Mouse (Mus musculus) CD4-positive, CD25-positive, alpha-beta regulatory T cell, adult 2 months (primary cell): ENCODE data around the gene Lrrc42.

Source experiments
- DNase-seq: peaks from one replicate; pipeline ENCODE4 v3.0.0-alpha.2; 2012; ENCODE audit warnings: low read depth, low spot score

Gene Lrrc42

GRCm38 (mm10) chr4:107253125-107254091, at the start of gene Lrrc42, which contains the start of gene Hspb11:
Lrrc42 (minus strand) TSS chr4:107253532.
Hspb11 (plus strand) TSS chr4:107253593.
- DNase-seq, result peak; percentile 99

DNA sequence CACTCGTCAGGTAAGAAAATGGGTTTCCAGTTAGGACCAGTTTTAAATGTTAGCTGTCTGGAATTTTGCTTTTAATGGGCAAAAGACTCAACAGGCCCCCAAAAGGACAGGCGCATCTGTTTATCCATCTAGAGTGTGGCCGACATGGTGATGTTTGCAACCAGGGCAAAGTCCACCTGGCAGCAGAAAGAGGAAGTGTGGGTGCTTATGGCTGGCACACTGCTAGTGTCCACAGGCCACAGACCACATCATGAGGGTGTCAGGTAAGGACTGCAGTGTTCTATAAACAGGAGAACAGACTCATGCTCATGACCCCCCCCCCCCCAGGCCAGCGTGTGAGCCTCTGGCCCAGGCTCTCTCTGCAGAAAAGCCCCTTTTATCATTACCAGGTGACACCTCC, 49.5 kb upstream of the Lrrc42 start:
- no peak for DNase-seq

GRCm38 (mm10) chr4:107302221-107302620, 48.9 kb upstream of the Lrrc42 start:
- DNase-seq, result no peak

DNA sequence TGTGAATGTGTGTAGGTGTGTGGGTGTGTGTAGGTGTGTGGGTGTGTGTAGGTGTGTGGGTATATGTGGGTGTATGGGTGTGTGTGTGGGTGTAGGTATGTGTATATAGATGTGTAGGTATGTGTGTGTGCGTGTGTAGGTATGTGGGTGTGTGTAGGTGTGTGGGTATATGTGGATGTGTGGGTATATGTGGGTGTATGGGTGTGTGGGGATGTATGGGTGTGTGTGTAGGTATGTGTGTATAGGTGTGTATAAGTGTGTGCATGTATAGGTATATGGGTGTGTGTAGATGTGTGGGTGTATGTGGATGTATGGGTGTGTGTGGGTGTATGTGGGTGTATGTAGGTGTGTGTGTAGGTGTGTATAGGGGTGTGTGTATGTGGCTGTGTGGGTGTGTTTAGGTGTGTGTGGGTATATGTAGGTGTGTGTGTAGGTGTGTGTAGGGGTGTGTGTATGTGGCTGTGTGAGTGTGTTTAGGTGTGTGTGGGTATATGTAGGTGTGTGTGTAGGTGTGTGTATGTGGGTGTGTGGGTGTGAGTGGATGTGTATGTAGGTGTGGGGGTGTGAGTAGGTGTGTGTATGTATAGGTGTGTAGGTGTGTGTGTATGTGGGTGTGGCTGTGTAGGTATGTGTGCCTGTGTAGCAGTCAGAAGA, 47.7 kb upstream of the Lrrc42 start:
- DNase-seq, result no peak

DNA sequence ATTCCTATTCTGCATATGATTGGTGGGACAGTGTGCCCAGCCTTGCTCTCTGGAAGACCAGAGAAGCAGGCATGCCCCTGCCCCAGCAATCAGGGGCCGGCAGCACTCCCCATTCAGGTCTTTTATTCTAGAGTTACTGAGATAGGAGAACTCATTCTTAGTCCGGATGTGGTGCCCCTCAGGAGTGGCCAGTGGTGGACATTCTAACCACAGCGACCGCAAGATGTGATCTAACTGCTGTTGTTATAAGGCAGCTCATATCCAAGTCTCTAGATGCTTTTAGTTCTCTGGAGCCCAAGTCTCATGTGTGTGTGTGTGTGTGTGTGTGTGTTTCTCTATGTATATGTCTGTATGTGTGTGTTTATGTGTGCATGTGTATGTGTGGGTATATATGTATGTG, 47.0 kb upstream of the Lrrc42 start:
- DNase-seq, result no peak

- no peak for DNase-seq
Observed at GRCm38 (mm10) chr4:107299779-107300340, 46.5 kb upstream of the Lrrc42 start.

GRCm38 (mm10) chr4:107298071-107298606, 44.8 kb upstream of the Lrrc42 start:
- DNase-seq, result no peak

DNA sequence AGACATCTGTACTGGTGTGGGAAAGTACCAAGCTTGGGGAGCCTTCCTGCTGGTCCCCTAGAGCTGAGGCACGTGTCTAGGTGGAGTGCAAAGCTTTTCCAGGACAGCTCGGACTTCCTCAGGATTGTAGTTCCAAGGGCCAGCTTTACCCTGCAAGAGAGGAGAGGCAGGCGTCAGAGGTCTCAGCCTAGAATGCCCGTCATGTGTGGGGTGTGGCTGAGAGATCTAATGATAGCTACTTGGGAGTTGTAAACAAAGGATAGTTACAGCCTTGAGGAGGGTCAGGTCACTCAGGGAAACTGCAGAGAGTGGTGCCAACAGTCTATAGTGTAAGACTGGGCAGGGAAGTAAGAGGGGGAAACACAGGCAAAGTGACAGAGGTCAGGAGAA, 38.9 kb upstream of the Lrrc42 start:
- DNase-seq, result no peak

- no peak for DNase-seq
Observed at GRCm38 (mm10) chr4:107291611-107292272, 38.4 kb upstream of the Lrrc42 start.

GRCm38 (mm10) chr4:107287517-107287916, 34.2 kb upstream of the Lrrc42 start:
- DNase-seq, result no peak

DNA sequence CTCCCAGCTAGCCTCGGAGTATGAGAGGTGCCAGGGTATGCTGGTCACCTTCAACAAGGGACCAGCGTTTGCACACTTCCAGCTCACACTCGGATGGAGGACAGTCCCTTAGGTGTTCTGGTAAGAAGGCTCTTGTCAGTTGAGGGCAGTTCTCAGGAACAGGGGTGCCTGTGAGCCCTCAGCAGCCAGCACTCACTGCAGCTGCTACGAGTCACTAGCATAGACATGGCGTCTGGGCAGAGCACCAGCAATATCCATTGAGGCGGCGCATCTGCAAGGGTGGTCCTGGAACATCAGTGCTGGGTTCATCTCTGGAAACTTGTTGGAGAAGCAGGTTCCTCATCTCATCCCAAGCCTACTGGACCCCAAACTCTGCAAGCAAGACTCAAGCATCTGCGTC, 33.1 kb upstream of the Lrrc42 start:
- no peak for DNase-seq

- no peak for DNase-seq
Observed at GRCm38 (mm10) chr4:107285446-107286200, 32.3 kb upstream of the Lrrc42 start.

DNA sequence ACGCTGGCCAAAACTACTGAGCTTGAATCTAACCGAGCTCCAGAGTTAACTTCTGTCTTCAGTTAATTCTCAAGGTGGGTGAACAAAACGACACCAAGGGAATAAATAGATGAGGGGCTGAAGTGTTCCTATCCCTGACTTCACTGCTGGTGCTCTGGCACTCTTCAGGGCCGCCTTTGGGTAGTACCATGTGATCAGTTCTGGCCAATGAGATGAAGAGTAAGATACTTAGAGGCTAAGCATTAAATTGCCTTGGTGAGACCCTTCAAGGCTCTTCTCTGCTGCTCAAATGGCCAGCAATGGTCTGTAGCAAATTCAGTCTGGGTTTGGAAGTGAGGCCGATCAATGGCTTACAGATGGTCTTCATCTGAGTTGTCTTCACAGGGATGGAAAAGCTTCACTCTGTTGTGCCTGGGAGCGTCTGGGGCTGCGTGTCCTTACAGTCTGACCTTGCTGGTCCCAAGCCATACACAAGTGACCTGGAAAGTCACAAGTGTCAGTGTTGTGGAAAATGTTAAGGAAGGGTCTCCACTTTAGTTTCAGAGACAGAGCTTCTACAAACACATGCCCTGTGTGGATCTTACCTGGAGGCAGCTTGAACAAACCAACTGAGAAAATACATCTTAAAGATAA, 27.6 kb upstream of the Lrrc42 start:
- no peak for DNase-seq

- DNase-seq, result no peak
Observed at GRCm38 (mm10) chr4:107278188-107278707, 24.9 kb upstream of the Lrrc42 start.

GRCm38 (mm10) chr4:107274511-107274910, 21.2 kb upstream of the Lrrc42 start:
- no peak for DNase-seq

- no peak for DNase-seq
Observed at GRCm38 (mm10) chr4:107273683-107274082, 20.4 kb upstream of the Lrrc42 start.

DNA sequence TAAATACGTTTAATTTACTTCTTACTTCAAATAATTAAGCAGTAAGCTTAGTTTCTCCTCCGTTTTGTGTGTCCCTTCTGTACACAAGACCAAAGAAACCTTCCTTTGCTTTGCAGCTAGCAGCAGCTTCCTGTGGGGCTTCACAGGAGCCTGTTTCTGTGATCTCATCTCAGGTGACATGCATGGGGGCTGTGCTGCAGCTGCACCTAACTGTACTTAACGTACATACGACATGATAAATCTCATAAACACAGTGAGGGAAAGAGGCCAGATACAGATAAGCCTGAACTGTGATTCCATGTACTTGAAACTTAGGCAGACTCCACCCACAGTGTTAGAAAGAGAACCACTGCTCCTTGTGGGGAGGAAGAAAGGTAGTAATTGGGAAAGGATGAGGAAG, 6.7 kb upstream of the Lrrc42 start:
- peak; percentile 53 for DNase-seq

DNA sequence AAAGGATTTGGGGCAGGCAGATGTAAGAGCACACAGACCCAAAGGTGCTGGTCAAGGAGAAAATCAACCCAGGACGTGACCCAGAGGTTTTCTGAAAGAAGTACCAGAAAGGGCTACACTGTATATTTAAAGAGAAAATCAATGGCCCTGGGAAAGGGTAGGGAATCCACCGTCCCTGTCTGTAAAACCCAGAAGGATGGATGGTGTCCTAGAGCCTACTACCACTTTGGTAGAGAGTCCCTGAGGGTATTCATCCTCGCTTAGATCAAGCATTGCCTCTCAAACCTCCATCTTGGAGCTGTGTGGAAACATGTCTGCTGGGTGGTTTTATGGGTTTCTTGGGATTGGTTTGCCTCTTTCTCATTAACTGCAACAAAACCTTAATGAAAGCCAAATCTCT, 1.1 kb upstream of the Lrrc42 start:
- DNase-seq, result no peak

DNA sequence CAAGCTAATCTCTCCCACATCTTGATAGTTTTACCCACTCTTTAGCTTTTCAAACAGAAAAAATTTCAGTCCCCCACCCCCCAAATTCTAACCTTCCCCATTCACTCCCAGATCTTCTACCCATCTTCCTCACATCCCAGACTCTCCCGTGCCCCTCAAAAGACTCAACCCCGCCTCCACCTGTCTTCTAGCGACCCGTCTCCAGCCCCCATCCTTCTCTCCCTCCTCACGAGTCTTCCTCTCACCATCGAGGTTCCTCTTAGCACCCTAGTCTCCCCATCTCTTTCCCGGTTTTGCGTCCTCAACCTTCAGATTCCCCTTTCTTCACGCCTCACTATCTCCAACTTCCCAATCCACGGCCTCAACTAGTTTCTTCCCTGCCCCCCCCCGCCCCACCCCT, 810 bp downstream of the Lrrc42 start:
- DNase-seq, result no peak

DNA sequence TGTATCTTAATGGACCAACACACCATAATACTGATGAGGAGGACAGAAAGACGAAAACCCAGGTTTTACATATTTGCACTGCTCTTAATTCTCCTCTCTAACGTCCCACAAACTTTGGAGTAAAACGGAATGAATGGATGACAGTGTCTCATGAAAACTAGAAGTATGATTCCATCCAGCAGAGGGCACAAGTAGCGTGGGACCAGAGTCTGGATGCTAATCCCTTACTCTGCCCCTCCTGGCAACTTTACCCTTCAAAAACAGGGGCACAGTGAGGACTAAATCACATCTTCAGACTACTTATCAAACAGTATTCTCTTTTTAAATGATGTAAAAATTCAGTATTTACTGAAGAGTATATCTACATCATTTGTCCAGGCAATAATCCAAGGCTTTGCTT, 2.8 kb downstream of the Lrrc42 start:
- peak; percentile 74 for DNase-seq
